Mouse (Mus musculus) stomach, postnatal 0 days (tissue): ENCODE measurements around the gene Mthfd2l.

Source experiments
- CTCF ChIP-seq: IDR thresholded peaks from 2 replicates; pipeline ENCODE4 v1.5.1; 2016; ENCODE audit warnings: antibody characterized with exemption, low read depth, mild to moderate bottlenecking, moderate library complexity
- EP300 ChIP-seq: optimal IDR thresholded peaks from 2 replicates; pipeline ENCODE3; 2016; ENCODE audit warnings: antibody characterized with exemption

DNA sequence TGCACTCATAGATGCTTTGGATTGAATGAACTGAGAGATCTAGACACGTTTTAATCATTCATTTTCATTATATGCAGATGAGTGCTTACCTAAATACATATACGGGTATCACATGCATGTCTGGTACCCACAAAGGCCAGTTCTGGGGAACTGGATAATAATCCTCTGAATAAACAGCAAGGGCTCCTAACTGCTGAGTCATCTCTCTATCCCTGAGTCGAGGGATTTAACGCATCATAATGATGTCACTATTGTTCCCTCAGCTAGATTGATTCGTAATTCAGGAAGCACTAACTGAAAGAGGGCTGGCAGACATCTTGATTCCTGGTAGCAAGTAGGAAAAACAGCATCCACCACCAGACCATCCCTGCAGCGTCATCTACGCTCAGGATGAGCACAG, 30.2 kb upstream of the Mthfd2l start:
- TF ChIP-seq EP300 (no peak), CTCF (no peak)
